Mouse (Mus musculus) frontal cortex, adult 2 months (tissue): ENCODE results near the gene Fbxl13. TPM values are rescaled to one million over a fixed set of nuclear protein-coding genes. Genes with fewer than 3 reads are reported as not detected.
A peak's percentile ranks its signal among the peaks of the same experiment; 100 is the strongest.
"Not testable (repeated sequence)": the region's sequence is repeated elsewhere in the genome, so short reads cannot be mapped to it uniquely, and the experiment has no call there.

Experiments
- DNase-seq, 2 experiments: peaks; one replicate each; pipeline ENCODE4 v3.0.0; 2022; ENCODE audit warnings: low spot score in 1 of 2; ENCODE audit errors: extremely low spot score in 1 of 2
- polyA plus RNA-seq: library from polyadenylated mRNA; depleted of rRNA; stranded (reverse); fragments of >200 nt; gene quantifications from 2 replicates; pipeline ENCODE4 v1.2.3, GENCODE M21; 2012

Fbxl13 gene
- polyA plus RNA-seq, 1 experiment = 0.20 TPM

DNA sequence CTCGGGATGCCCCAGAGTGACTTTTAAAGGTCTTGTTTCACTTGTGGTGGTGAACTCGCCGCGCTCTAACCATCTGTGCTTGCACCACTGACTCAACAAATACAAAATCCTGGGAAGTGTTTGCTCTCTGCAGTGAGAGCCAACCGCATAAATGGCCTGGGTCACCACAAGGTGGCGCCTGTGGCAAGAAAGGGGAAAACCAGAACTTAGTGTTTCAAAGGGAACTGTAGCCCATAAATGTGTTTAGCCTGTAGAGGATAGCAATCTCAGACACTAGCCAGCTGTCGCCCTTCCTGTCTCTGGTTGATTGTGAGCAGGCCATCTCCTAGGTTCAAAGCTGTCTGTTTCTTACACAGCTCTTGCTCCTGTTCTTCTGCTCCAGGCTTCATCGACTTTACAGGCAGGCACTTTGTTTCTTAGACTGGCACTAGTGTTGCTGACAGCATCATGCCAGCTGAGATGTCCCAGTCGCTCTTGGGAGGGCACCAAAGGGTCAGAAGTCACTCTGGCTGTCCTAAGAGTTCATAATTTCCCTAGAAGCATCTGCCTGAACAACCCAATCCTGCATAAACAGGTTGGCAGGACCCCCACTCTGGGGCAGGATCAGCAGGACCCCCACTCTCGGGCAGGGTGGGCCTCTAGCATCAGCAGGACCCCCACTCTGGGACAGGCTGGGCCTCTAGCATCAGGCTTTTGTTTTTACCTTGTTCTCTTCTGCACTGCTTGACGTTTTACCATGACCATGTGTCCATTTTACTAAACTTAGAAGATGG lies 13.4 kb upstream of the Fbxl13 start:
- peak in 1 of 2 experiments; percentile 91 for DNase-seq

DNA sequence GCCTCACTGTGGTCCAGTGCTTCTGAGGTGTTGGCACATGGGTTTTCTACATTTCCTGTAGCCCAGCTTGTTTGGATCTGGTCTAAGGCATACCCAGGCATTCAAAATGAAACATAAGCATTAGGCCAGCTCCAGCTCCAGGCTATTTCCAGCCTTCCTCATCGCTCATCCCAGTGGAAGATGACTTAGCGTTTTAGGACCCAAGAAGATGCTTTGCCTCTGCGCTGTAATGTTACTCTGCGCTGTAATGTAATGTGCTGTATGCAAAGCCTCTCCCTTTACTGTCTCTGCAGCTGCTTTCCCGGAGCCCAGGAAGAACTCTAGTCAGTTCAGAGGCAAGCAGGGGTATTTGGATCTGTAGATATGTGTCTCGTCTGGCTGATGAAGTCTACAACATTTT lies 12.6 kb upstream of the Fbxl13 start:
- DNase-seq = no peak

DNA sequence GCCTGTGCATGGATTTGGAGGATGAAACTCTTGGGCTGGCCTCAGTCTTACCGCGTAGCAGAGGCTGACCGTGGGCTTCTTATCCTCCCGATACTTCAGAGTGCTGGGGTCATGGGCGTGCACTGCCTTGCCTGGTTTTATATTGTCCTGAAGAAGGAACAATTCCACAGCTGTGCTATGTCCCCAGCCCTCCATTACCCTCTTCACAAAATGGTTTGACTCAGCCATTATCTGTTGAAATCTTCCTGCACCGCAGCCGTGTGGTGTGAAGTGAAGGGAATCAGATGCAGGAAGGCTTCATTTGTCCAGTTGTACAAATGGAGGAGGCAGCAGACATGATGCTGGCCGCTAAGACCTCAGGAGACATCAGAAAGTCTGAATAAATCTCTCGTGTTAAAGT lies 11.5 kb upstream of the Fbxl13 start:
- DNase-seq = no peak

DNA sequence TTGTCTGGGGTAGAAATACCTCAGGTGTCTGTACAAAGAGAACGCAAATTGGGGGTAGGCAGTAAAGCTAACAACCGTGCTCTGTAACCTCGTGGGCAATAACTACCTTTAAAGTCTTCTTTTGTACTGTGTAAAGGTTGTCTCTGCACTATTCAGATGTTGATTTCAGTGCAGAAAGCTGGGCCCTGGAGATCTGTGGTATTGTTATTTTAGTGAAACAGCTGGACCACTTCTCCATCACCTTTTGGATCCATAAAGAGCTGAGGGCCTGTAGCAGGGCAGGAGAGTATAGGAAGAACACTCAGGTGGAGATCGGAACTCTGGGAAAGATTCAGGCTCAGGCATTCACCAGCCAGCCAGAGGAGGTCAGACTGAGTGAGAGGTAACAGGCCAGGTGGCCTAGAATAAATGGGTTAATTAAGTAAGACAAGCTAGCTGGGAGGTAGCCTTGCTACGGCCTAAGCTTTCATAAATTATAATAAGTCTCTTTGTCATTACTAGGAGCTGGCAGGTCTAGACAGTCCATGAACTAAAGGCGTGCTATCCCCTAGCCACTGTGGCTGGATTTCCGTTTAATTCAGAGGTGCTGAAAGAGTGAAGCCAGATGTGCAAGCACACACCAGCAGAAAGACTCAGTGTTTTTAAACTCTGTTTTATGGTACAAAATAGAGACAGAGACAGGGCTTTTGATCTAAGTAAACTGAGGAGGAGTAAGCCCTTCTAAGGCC lies 6.6 kb upstream of the Fbxl13 start:
- no peak for DNase-seq

DNA sequence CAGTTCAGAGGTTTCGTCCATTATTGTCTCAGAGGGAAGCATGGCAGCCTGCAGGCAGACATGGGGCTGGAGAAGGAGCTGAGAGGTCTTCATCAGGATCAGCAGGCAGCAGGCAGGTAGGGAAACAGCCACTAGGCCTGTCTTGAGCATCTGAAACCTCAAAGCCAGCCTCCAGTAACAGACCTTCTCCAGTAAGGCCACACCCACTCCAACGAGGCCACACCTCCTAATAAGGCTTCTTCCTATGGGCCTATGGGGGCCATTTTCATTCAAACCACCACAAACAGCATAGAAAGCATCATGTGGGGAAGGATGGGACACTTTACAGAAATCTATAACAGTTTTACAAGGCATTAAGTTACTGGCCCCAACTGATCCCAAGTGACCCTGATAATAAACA lies 5.3 kb upstream of the Fbxl13 start:
- DNase-seq = no peak

DNA sequence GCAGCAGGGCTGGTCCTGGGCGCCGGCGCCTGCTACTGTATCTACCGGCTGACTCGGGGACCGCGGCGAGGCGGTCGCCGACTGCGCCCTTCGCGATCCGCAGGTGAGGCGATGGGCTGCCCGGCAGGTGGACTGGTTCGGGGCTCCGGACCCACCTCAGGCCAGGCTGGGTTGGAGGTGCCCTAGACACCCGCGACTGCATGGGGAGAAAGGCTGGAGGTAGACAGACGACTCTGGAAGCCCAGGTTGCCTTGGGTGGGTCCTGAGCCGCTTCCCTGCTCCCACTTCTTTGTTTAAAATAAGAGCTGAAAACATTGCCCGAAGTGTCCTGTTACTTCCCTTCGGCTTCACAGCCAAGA lies 678 bp upstream of the Fbxl13 start:
- DNase-seq = peak in 1 of 2 experiments; percentile 12

DNA sequence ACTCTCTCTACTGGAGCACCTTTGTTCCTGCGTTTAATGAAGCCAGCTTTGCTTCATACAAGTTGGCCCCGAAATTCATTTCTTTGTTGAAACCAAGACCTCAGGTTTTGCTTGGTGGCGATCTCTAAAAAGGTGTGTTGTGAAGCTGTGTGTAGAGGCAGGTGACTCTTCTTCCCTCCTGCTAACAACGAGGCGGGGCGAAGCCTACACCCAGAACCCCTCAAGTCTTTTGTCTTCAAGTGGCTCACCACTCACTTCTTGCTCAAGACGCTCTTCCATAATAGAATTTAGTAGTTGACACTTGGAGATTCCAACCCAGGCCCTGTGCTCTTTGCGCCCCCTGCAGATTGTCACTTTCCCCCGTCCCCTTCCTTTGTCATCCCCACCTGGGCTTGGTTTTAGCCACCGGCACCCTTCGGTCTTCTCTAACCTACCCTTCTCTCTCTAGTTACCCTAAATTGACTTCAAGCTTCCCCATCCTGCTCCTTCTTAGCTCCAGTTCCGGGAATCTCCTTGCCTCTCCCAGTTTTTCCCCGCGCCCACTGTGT lies 469 bp downstream of the Fbxl13 start:
- DNase-seq = no peak

DNA sequence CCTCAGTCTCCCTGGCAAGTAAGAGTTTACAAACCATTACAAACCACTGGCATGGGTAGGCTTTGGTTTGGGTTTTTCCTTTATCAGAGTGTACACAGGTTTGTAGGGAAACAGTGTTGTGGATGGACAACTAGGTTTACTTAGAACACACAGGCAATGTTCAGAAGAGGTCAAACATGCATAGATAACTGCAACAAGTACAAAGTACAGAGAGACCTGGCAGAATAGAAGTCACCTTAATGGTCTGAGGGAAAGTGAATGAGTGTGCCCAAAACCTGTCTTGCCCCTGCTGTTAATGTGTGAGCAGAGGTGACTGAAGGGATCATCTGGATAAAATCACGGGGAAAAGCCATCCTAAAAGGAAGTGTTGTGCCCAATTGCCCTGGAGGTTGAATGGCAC lies 1.8 kb downstream of the Fbxl13 start:
- DNase-seq = no peak

DNA sequence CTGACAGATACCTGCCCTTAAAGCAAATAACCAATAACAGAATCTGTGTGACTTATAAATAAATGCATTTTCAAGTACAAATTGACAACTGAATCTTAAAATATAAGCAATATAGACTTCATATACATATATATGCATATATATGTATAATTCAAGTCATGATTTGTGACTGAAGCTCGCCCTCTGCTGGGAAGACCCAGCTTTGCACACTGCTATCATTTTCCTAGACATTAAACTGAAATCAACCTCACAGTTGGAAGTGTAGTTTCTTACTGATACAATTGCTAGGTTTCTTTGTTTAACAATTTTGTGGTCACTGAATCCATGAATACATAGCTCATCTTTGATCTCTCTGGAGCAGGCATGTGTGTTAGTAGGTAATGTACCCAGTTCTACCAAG lies 4.5 kb downstream of the Fbxl13 start:
- DNase-seq = peak; percentile 45 to 88

DNA sequence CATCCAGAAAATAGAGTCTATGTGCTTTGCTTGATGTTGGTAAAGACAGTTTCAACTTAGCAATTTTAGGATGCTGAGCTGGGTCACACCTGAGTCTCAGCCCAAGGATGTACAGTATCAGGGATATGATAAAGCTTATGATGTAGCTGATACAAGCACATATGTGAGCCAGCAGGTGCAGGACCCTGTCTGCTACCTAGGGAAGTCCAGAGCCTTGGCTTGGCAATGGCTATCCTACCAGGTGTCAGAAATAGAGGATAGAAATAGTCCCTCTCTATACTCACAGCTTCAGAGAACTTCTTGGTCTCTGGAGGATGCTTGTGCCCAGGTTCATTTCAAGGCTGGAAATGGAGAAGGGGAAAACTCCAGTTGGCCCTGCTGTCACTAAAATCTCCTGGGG lies 19.5 kb downstream of the Fbxl13 start:
- DNase-seq = no peak

DNA sequence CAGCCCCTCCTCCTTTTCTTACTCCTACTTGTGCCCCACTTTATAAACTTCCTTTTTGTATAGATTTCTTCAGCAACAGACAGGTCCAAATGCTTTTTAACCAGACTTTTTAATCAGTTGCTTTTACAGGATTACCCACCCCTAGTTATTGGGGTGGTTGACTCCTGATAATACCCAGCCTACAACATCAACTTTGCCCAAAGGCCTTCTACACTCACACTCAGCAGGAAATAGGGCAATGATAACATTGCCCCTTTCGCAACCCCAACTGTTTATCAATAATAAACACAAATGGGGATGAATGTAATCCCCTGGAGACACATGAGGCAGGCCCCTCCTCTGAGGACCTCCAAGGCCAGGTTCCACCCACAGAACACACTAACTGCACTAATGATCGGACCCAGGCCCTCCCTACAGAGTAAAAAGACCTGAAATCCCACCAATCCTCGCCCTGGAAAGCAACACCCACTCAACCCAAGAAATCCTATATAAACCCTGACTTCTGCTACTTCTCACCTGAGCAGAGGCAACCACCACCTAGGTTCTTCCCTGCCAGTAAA lies 28.9 kb downstream of the Fbxl13 start:
- no peak for DNase-seq

DNA sequence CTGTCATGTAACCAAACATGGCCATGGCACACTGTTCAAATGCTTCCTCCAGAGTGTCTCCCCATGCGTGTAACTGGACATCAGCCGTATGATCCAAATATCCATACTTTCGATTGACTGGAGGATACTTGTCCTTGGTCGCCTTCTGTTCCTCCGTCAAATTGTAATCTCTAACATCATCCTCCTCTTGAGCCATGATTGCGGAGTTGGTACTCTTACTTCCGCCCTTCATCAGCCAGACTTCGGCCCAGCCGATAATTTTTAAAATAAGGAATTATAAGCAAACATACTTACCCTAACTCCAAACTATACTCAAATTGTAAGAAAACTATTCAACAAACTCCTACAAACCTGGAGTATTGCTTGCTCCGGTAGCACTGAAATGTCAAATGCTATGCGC lies 31.1 kb downstream of the Fbxl13 start:
- DNase-seq = not testable (repeated sequence)

DNA sequence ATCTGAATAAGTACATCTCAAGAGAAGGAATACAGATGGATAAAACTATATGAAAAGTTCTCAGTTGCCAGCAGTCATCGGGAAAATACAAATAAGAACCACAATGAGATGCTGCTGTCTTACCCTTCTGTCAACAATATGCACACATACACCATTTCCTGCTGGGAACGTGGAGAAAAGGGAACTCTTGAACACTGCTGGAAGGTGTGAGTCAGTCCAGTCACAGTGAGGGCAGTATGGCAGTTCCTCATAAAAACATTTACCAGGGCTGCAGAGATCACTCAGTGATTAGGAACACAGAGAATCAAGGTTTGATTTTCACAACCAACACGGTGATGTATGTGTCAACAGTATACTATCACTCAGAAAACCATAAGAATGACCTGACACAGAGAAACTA lies 34.4 kb downstream of the Fbxl13 start:
- DNase-seq = no peak

DNA sequence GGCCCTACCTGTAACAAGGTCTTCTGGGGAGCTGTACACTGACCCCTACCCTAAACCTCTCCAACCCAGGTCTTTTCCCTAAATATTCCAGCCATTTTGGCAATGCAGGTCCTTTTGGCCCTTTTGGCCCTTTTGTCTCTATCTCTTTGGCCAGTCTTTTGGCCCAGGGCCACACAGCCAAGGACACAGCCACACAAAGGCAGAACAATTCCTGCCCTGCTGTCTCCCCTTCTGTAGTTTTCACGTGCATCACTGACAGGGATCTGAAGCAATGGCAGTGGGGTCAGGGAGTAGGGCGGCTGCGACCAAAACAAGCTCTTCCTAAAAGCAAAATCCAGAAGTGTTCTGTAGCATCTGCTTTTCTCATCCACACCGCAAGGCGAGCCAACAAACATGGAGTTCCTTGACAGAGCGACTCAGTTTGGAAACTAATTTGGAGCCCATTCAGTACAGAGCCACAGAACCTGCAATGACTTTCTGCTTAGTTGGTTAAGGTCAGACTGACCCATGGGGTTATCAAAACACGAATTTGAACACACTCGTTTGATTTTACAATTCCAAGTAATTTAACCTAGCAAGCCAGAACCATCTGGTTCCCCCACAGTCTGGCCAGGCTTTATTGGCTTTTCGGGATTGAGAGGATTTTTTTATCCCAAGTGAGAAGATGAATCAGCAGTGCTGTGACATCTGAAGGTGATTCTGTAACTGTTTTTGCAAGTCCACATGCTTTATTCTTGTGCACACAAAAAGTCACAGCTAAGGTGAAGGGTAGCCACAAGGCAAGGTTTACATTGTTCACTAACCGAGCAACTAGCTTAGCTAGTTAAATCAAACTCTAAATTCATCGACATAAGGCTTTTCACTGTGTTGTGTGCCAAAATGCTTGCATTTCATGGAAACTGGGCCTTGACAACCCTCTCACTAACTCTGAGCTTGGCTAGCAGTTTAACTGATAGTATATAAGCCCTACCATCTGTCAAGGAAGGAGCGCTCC lies 36.8 kb downstream of the Fbxl13 start:
- peak; percentile 20 to 59 for DNase-seq

DNA sequence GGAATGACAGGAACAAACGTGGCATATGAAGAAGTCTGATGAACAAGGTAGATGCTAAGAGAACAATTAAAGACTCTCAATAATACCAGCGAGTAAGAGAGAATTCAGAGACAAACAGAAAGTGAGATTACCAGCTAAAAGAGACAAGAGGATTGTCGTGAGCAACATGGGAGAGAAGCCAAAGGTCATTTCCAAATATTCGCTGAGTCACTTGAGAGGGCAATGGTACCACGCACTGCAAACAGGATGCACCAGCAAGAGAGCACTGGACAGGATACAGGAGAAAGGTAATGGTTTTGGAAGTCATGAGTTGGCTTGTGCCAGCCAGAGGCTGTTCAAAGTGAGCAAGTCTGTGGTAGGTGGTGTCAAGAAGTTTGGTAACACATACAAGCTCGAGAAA lies 39.5 kb downstream of the Fbxl13 start:
- no peak for DNase-seq

DNA sequence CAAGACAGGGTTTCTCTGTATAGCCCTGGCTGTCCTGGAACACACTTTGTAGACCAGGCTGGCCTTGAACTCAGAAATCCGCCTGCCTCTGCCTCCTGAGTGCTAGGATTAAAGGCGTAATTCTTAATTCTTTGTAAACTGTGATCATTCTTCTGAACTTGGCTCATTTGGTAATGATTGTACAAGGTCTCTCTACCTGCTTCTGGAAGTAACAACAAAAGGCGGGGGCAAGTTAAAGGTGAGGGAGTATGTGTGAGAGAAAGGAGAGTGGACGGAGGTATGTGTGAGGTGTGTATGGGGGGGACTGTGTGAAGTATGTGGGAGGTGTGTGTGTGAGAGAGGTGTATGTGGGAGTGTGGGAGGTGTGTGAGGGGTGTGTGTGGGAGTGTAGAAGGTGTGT lies 45.5 kb downstream of the Fbxl13 start:
- DNase-seq = no peak

DNA sequence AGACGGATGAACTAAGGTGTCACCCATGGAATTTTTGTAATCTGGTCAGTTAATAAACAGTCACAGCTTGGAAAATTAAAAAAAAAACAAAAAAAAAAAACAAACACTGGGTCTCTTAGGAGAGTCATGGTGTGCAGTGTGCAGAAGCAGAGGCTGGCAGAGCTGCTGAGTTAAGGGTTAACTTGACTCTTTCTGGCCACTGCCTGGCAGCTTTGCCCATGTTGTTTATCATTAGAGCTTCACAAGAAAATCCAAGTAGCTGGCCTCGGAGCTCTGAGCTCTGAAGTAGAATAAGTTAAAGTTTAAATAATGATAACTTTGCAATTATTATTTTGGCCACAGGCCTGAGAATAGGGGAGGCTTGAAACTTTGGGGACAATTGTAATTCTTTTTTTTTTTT lies 45.9 kb downstream of the Fbxl13 start:
- DNase-seq = not testable (repeated sequence)

DNA sequence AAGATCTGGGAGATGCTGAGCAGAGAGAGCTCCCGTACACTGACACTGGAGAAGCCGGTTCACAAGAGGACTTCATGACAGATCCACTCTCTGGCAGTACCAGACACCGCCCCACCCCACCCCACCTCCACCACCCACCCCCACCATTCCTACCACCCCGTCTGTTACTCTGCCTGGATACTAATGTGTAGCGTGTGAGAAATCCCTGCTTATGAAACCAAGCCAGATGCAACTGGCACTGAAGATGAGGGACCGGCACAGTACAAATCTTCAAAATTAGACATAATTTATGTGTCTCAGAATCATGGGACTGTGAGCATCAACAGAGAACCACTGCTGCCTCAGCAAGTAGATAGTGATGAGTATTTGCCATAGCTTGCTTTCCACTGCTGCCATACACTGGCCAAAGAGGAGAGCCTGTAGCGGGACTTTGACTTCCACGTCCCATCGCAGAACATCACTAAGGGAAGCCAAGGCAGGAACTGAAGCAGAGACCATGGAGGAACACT lies 52.2 kb downstream of the Fbxl13 start:
- peak in 1 of 2 experiments; percentile 20 for DNase-seq

DNA sequence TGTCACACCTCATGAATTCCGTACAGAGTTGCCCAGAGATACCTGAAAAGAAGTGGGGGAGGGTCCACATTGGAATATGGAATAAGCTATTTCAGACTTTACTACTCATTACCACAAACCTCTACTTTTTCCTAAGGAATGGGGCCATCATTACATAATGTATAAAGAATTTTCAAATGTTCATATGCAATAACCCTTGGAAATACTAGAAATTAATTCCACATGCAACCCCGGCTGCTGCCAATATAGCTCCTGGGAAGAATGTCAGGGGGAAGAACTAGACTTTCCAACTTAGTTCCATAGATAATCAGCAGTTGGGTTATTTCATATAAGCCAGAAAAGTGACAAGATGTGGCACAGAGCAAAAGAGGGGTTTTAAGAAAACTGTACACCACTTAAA lies 53.3 kb downstream of the Fbxl13 start:
- no peak for DNase-seq

DNA sequence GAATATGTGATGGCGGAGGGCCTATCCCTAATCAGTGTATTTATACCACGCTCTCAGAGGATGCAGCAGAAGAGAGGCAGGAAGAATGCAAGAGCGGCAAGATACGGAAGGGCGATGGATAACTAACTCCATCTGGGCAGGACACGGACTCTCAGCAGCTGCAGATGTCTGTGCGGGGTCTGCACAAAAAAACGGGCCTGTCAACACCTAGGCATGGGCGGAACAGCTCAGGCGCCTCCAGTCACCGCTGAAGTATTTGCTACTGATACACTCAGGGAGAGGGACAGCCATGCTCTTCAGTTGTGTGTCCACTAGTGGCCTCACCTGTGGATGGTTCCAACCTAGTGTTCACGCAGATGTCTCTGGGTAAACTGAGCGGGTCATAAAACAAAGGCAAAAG lies 57.2 kb downstream of the Fbxl13 start:
- DNase-seq = no peak
